ENCODE assay signal across 29 mouse cellular contexts in the genomic region with DNA sequence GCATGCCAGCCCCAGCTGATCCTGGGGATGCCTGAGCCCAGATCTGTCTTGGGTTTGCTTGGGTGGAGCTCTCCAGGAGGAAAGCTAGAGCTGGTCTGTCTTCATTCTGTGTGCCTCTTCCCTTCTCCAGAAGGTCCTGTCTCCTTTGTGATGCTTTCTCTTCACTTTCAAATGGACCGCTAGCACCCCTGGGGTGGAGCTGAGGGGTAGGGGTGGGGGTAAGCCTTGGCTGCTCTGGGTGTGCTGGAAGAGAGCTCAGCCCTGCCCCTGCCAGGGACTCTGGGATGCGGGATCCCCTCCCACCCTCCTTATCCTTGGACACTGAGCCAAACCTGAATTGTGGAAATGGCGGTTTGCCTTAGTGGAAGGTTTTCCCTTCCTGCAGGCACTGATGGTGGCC. TPM values are rescaled to one million over a fixed set of nuclear protein-coding genes. Genes with fewer than 3 reads are reported as not detected.
DNase-seq lines count a peak whose midpoint lies in the region; ATAC-seq and TF ChIP-seq lines count a peak whose summit lies in the region.
"Had no signal": no experiment of that assay in that cellular context is flagged by ENCODE, and none has a peak within 500 bp of the region (broad histone marks: within the 10 kb centered on the region; RNA-seq: fewer than 3 reads in every experiment).

No protein-coding gene starts in this region.

- no peak overlapping the region for H3K4me3 ChIP-seq in forebrain, embryonic 12.5 days (replicated peaks)
- H3K4me3 ChIP-seq in forebrain, embryonic 14.5 days (ENCODE audit: low read depth, low read length) = no peak overlapping the region
- no peak overlapping the region for H3K4me3 ChIP-seq in gastrocnemius, adult 2 months
- no peak overlapping the region for H3K4me3 ChIP-seq in midbrain, embryonic 16.5 days (ENCODE audit: low read depth, low read length)
- no peak overlapping the region for H3K4me3 ChIP-seq in midbrain, embryonic 15.5 days
- H3K4me3 ChIP-seq: embryonic facial prominence, embryonic 10.5 days; embryonic facial prominence, embryonic 13.5 days; erythroblast, embryonic 14.5 days; heart, embryonic 12.5 days; heart, embryonic 15.5 days; hindbrain, embryonic 10.5 days; hindbrain, embryonic 13.5 days had no signal

- no peak for TF ChIP-seq CTCF in gastrocnemius, adult 2 months (IDR thresholded peaks at IDR 0.05)

- 0 out of 2 replicates have a peak overlapping the region, but pooled peaks have one; percentile 13 for H3K27ac ChIP-seq in forebrain, embryonic 12.5 days
- no peak overlapping the region for H3K27ac ChIP-seq in forebrain, embryonic 14.5 days (ENCODE audit: low read depth, low read length)
- H3K27ac ChIP-seq in gastrocnemius, adult 2 months = peak overlapping the region; percentile 49; the same call in 1 of the 2 replicates
- H3K27ac ChIP-seq in midbrain, embryonic 16.5 days (ENCODE audit: low read length) = 0 out of 2 replicates have a peak overlapping the region, but pooled peaks have one; percentile 2
- H3K27ac ChIP-seq in midbrain, embryonic 15.5 days = no peak overlapping the region
- H3K27ac ChIP-seq: embryonic facial prominence, embryonic 10.5 days; embryonic facial prominence, embryonic 13.5 days; heart, embryonic 15.5 days; hindbrain, embryonic 10.5 days; hindbrain, embryonic 13.5 days had no signal

- no peaks in the 10 kb centered on the region for H3K27me3 ChIP-seq in forebrain, embryonic 12.5 days
- no peaks in the 10 kb centered on the region for H3K27me3 ChIP-seq in forebrain, embryonic 14.5 days (replicated peaks; ENCODE audit: control insufficient read depth, insufficient read depth, low read length)
- H3K27me3 ChIP-seq in midbrain, embryonic 16.5 days (ENCODE audit: control insufficient read depth, insufficient read depth, low read depth, low read length) = no peaks in the 10 kb centered on the region
- no peaks in the 10 kb centered on the region for H3K27me3 ChIP-seq in midbrain, embryonic 15.5 days (replicated peaks)
- H3K27me3 ChIP-seq: embryonic facial prominence, embryonic 13.5 days; heart, embryonic 12.5 days; heart, embryonic 15.5 days; hindbrain, embryonic 13.5 days had no signal

- ATAC-seq in forebrain, embryonic 12.5 days (ENCODE audit: low FRiP score) = no peak
- no peak for ATAC-seq in forebrain, embryonic 14.5 days
- no peak for ATAC-seq in midbrain, embryonic 16.5 days
- ATAC-seq in midbrain, embryonic 15.5 days (replicated peaks) = no peak
- ATAC-seq: hindbrain, embryonic 16.5 days; intestine, embryonic 16.5 days had no signal

- no peak overlapping the region for H3K9ac ChIP-seq in forebrain, embryonic 12.5 days
- H3K9ac ChIP-seq in forebrain, embryonic 14.5 days (ENCODE audit: low read length) = no peak overlapping the region
- H3K9ac ChIP-seq in midbrain, embryonic 16.5 days (ENCODE audit: low read depth, low read length) = no peak overlapping the region
- H3K9ac ChIP-seq in midbrain, embryonic 15.5 days = no peak overlapping the region
- H3K9ac ChIP-seq: embryonic facial prominence, embryonic 13.5 days; heart, embryonic 12.5 days; heart, embryonic 15.5 days had no signal

- peaks cover 72% of the 10 kb centered on the region for H3K36me3 ChIP-seq in forebrain, embryonic 12.5 days (replicated peaks)
- peaks cover 70% of the 10 kb centered on the region for H3K36me3 ChIP-seq in forebrain, embryonic 14.5 days (ENCODE audit: control insufficient read depth, insufficient read depth, low read length)
- no peaks in the 10 kb centered on the region for H3K36me3 ChIP-seq in midbrain, embryonic 16.5 days (ENCODE audit: control insufficient read depth, insufficient read depth, low read length)
- no peaks in the 10 kb centered on the region for H3K36me3 ChIP-seq in midbrain, embryonic 15.5 days (replicated peaks)
- H3K36me3 ChIP-seq: heart, embryonic 15.5 days had no signal

- intact Hi-C loops in gastrocnemius, adult 2 months (cut with DNase I) = loop anchor here (5.0 kb wide), 1 partner anchor 74 kb away; no protein-coding TSS in a partner anchor
- intact Hi-C loops in gastrocnemius, postnatal 14 days (cut with DNase I; ENCODE audit: low total_unique reads) = no loop called here

- H3K9me3 ChIP-seq in forebrain, embryonic 12.5 days = no peaks in the 10 kb centered on the region
- H3K9me3 ChIP-seq in forebrain, embryonic 14.5 days (replicated peaks; ENCODE audit: control insufficient read depth, low read length) = no peaks in the 10 kb centered on the region
- no peaks in the 10 kb centered on the region for H3K9me3 ChIP-seq in midbrain, embryonic 16.5 days (replicated peaks; ENCODE audit: control insufficient read depth, low read length, poor library complexity, severe bottlenecking)
- no peaks in the 10 kb centered on the region for H3K9me3 ChIP-seq in midbrain, embryonic 15.5 days
- H3K9me3 ChIP-seq: embryonic facial prominence, embryonic 10.5 days; embryonic facial prominence, embryonic 13.5 days; heart, embryonic 12.5 days; heart, embryonic 15.5 days; hindbrain, embryonic 10.5 days; hindbrain, embryonic 13.5 days had no signal

- WGBS in forebrain, embryonic 12.5 days = 87% methylated on average over 3 of the region's 3 CpGs
- 75% methylated on average over 3 of the region's 3 CpGs for WGBS in forebrain, embryonic 14.5 days
- WGBS in midbrain, embryonic 16.5 days = 69% methylated on average over 3 of the region's 3 CpGs
- 67% methylated on average over 3 of the region's 3 CpGs for WGBS in midbrain, embryonic 15.5 days

- H3K4me1 ChIP-seq in forebrain, embryonic 12.5 days = peaks cover 81% of the 10 kb centered on the region
- H3K4me1 ChIP-seq in forebrain, embryonic 14.5 days (ENCODE audit: control insufficient read depth, insufficient read depth, low read length) = peaks cover 30% of the 10 kb centered on the region
- H3K4me1 ChIP-seq in midbrain, embryonic 16.5 days (ENCODE audit: control insufficient read depth, insufficient read depth, low read length) = peaks cover 28% of the 10 kb centered on the region
- H3K4me1 ChIP-seq in midbrain, embryonic 15.5 days = peaks cover 64% of the 10 kb centered on the region

- no peak for DNase-seq in forebrain, embryonic 14.5 days (ENCODE audit: low spot score)
- no peak for DNase-seq in gastrocnemius, adult 2 months
- no peak for DNase-seq in gastrocnemius, postnatal 14 days
- DNase-seq in ZHBTc4 (ENCODE audit: low read depth, low spot score) = peak; percentile 89
- no peak for DNase-seq in layer of hippocampus, adult 8-10 months (ENCODE audit: low spot score in 2 of 2)
- DNase-seq: adrenal gland, adult 2 months; adrenal gland, postnatal 14 days; cerebellum, adult 11 months; cerebellum, adult 8-10 months; cerebellum, postnatal 10 days; cerebellum, postnatal 36 days; embryo, embryonic 11 days; gastrocnemius, postnatal 25 days; heart, adult 18-20 months; heart, postnatal 10 days; heart, postnatal 36 days; kidney, adult 18-20 months had no signal

- no peak overlapping the region for H3K4me2 ChIP-seq in forebrain, embryonic 12.5 days
- H3K4me2 ChIP-seq in forebrain, embryonic 14.5 days (ENCODE audit: low read length) = no peak overlapping the region
- H3K4me2 ChIP-seq in midbrain, embryonic 16.5 days (ENCODE audit: low read length) = no peak overlapping the region
- no peak overlapping the region for H3K4me2 ChIP-seq in midbrain, embryonic 15.5 days
- H3K4me2 ChIP-seq: embryonic facial prominence, embryonic 13.5 days; heart, embryonic 12.5 days; heart, embryonic 15.5 days; hindbrain, embryonic 13.5 days had no signal

RNA-seq across cellular contexts. Expression of a gene that starts 21.2 kb away (rescaled TPM):
- 55.8 and 62.6 TPM in 2 replicates for polyA plus RNA-seq in forebrain, embryonic 12.5 days (2016; fragmentation: Nextera tagmentation; extraction: Ambion mirVana)
- polyA plus RNA-seq in forebrain, embryonic 14.5 days (2014; fragmentation: Nextera tagmentation; extraction: Ambion mirVana) = 57.2 and 71.2 TPM in 2 replicates
- 10 to 100 TPM; 43.9 to 85.9 TPM for total RNA-seq in gastrocnemius, adult 2 months (2021)
- total RNA-seq in gastrocnemius, postnatal 14 days (2021) = 10 to 100 TPM; 33.8 to 58.1 TPM
- 41.6 and 50.3 TPM in 2 replicates for polyA plus RNA-seq in midbrain, embryonic 16.5 days (2015; fragmentation: Nextera tagmentation; extraction: Ambion mirVana)
- 60.1 and 64.8 TPM in 2 replicates for polyA plus RNA-seq in midbrain, embryonic 15.5 days (2015; fragmentation: Nextera tagmentation; extraction: Ambion mirVana)
- total RNA-seq in layer of hippocampus, adult 8-10 months (2022) = 10 to 100 TPM; 30.0 to 35.0 (median 32.2) TPM

Comparison
In these comparisons a context has a peak if more than half of its experiments do, and no peak if none do; other contexts are left out.
1. H3K27ac ChIP-seq: peak in forebrain, embryonic 12.5 days (single experiment), gastrocnemius, adult 2 months (single experiment) and midbrain, embryonic 16.5 days (single experiment); none in forebrain, embryonic 14.5 days (single experiment) and midbrain, embryonic 15.5 days (single experiment).